Mouse (Mus musculus): Measurements from ENCODE around the gene Sucnr1. TPM values are rescaled to one million over a fixed set of nuclear protein-coding genes. Genes with fewer than 3 reads are reported as not detected.

Sucnr1 gene
- total RNA-seq, 4 experiments from 2014 or later: 0.54 TPM; not detected in 3

DNA sequence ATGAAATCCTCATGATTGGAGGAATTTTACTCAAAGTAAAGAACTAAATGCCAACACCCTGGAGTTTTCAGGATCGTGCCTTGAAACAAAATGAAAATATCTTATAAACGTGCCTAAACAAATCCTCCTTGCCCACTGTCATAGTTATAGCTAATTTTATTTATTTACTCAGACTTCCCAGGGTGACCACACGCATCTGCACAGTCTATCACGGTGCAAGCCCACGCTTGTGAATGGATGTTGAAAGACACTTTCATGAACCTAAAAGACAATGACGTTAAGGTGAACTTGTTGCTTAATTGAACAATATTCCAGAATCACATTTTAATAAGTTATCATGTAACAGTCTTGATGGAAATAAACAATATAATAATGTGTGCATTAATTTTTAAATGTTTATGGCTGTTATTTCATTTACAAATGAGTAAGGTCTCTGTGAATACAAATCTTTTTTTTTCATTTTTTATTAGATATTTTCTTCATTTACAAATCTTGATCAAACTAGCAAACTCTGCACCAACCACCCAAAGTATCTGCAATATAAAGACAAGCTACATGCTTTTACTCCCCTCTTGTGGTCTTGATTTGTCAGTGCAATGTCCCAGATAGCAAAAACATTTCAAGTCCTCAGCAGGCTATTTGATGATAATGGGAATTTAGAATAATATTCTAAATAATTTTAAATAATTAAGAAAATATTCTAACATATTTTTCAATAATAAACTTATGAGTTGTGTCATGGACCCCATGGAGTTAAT, 30.4 kb downstream of the Sucnr1 start:
- no peak for DNase-seq (ENCODE audit: low spot score in 2 of 2)

DNA sequence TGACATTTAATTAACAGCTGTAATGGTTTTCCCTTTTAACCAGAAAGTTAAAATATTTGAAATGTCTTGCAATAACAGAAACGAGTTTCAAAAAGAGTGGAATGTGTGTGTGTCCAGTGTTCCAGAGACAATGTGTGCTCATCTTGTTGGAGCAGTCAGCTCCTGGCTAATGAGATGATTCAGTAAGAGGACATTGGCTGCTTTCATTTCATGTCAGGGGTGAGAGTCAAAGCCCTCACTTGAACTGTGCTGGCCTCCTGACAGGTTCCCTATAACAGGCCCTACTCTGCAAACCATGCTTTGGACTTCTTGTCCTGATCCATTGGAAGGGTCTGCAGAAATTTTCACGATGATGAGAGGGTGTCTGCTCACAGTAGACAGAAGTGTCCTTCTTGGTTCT, 32.9 kb downstream of the Sucnr1 start:
- DNase-seq (ENCODE audit: low spot score in 2 of 2): no peak

GRCm38 (mm10) chr3:60121449-60121848, 39.8 kb downstream of the Sucnr1 start:
- DNase-seq (ENCODE audit: low spot score in 2 of 2): no peak

DNA sequence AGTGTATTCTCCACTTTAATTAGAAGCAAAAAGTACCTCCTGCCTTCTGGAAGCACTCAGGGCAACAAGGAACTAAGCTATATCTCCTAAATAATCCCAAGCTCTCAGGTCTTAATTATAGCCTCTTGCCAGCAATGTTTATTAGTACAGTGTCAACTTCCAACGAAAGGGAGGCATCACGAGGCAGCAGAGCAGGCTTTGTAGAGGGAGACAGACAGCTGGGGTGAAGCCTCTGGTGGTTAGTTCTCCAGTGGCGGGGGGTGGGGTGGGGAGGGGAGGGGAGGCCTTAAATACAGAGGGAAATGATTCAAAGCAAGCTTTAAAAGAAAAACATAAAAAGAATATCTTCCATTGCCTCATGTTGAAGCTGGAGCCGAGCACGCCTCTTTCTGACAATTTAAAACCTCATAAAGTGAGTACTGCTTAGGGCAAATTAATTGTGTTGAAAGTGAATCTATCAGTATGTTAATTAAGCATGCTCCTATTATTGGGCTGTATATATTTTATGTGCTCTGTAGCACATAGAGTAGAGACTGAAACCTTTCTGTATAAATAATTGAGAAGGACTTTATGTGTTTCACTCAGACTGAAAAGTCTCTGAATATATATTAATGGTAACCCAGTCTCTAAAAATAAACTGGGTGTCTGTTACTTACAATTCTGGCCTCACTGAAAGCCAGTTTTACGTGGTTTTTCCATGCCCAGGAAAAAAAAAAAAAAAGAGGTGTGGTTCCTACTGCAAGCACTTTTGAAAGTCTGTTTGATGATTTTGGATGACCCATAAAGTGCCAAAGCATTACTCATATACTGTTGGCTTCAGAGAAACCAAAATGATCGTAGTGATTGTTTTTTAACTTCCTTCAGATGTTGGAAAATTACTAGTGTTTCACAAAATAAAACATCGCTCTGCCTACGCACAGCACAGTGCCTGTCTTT, 42.5 kb downstream of the Sucnr1 start:
- no peak for DNase-seq (ENCODE audit: low spot score in 2 of 2)

GRCm38 (mm10) chr3:60126564-60126963, 44.9 kb downstream of the Sucnr1 start:
- no peak for DNase-seq (ENCODE audit: low spot score in 2 of 2)

- no peak for DNase-seq (ENCODE audit: low spot score in 2 of 2)
Measured at GRCm38 (mm10) chr3:60128282-60128681, 46.6 kb downstream of the Sucnr1 start.

- DNase-seq (ENCODE audit: low spot score in 2 of 2): no peak
Measured at GRCm38 (mm10) chr3:60135801-60136200, 54.1 kb downstream of the Sucnr1 start.

Other genes starting within 250 kb of the Sucnr1 start
- gene Gm8298, start 220.8 kb upstream of the Sucnr1 start, total RNA-seq (2022): not detected
- not detected for gene C130079G13Rik, start 156.7 kb upstream of the Sucnr1 start, total RNA-seq (2022)
- gene Aadacl2, start 75.1 kb upstream of the Sucnr1 start, total RNA-seq (2022): not detected
- not detected for gene Aadac, start 56.2 kb upstream of the Sucnr1 start, total RNA-seq (2022)